Mouse (Mus musculus) intestine, embryonic 14.5 days (tissue): ENCODE data around the gene Cebpb. TPM values are rescaled to one million over a fixed set of nuclear protein-coding genes. Genes with fewer than 3 reads are reported as not detected.

ENCODE experiments used
- ATAC-seq: fragments of 200-750 bp; cut with Nextera tagmentation; replicated peaks from 2 replicates; pipeline ENCODE4 v1.8.0; 2017; ENCODE audit warnings: low read depth, moderate number of reproducible peaks, moderate TSS enrichment, moderate library complexity; ENCODE audit not compliant: low FRiP score, low TSS enrichment
- DNase-seq: peaks from one replicate; pipeline ENCODE4 v3.0.0-alpha.2; 2018; ENCODE audit warnings: low spot score
- H3K27ac ChIP-seq: fragments of 300-500 bp; sonication (generic); 2 replicates; pipeline ENCODE4 v1.5.1; 2014; ENCODE audit warnings: low read depth, mild to moderate bottlenecking, control low read depth
- H3K27me3 ChIP-seq: fragments of 300-500 bp; sonication (generic); replicated peaks from 2 replicates; pipeline ENCODE4 v1.6.1; 2014; ENCODE audit warnings: low read length, control low read depth; ENCODE audit not compliant: control insufficient read depth, insufficient read depth
- H3K36me3 ChIP-seq: fragments of 300-500 bp; sonication (generic); 2 replicates; pipeline ENCODE4 v1.6.1; 2014; ENCODE audit warnings: low read length, control low read depth; ENCODE audit not compliant: control insufficient read depth, insufficient read depth
- H3K4me1 ChIP-seq: fragments of 300-500 bp; sonication (generic); replicated peaks from 2 replicates; pipeline ENCODE4 v1.6.1; 2014; ENCODE audit warnings: low read length, control low read depth, mixed read lengths; ENCODE audit not compliant: control insufficient read depth, insufficient read depth
- H3K4me2 ChIP-seq: fragments of 300-500 bp; sonication (generic); 2 replicates; pipeline ENCODE4 v1.6.1; 2014; ENCODE audit warnings: low read length
- H3K4me3 ChIP-seq: fragments of 300-500 bp; sonication (generic); 2 replicates; pipeline ENCODE4 v1.5.1; 2014; ENCODE audit warnings: low read depth, low read length, control low read depth, mixed read lengths
- H3K9ac ChIP-seq: fragments of 300-500 bp; sonication (generic); 2 replicates; pipeline ENCODE4 v1.6.1; 2014; ENCODE audit warnings: mild to moderate bottlenecking, low read length
- H3K9me3 ChIP-seq: fragments of 300-500 bp; sonication (generic); 2 replicates; pipeline ENCODE4 v1.6.1; 2016; ENCODE audit warnings: low read length, control low read depth; ENCODE audit not compliant: control insufficient read depth
- WGBS: fragments of 180-500 bp; shearing (Covaris S2); extraction: QIAGEN DNeasy Blood & Tissue Kit; methylation state at CpG from one replicate; pipeline ENCODE4 v1.1.7; 2014; 5-methylcytosine and 5-hydroxymethylcytosine counted together
- polyA plus RNA-seq: library from polyadenylated mRNA; unstranded; fragments of >200 nt; fragmentation: Nextera tagmentation; extraction: Ambion mirVana; gene quantifications from 2 replicates; pipeline ENCODE4 v1.2.1, GENCODE M21; 2014

Gene Cebpb
- polyA plus RNA-seq, 1 experiment from 2014 or later, result 12.4 TPM

GRCm38 (mm10) chr2:167661270-167662203, 27.2 kb upstream of the Cebpb start, which contains the start of gene Gm20431:
Gene Gm20431 (minus strand): TSS chr2:167661496.
- 0 out of 2 replicates have a peak, but pooled peaks cover 3% of the 10 kb centered on the region for H3K27me3 ChIP-seq
- WGBS, result under 1% methylated on average over 103 of the region's 110 CpGs
- DNase-seq (peak; percentile 92), ATAC-seq (peak; percentile 94)
- H3K4me2 ChIP-seq, result peak within 1 kb of the TSS; percentile 85
- peak within 1 kb of the TSS; percentile 92 for H3K9ac ChIP-seq
- no peaks in the 10 kb centered on the region for H3K9me3 ChIP-seq
- peaks cover 16% of the 10 kb centered on the region for H3K4me1 ChIP-seq
- H3K4me3 ChIP-seq, result peak within 1 kb of the TSS; percentile 87
- no peaks in the 10 kb centered on the region for H3K36me3 ChIP-seq
- peak within 1 kb of the TSS; percentile 57; the same call in 1 of the 2 replicates for H3K27ac ChIP-seq

GRCm38 (mm10) chr2:167662713-167663112, 26.0 kb upstream of the Cebpb start:
- 0 out of 2 replicates have a peak overlapping the region, but pooled peaks have one; percentile 85 for H3K4me2 ChIP-seq
- H3K36me3 ChIP-seq, result no peaks in the 10 kb centered on the region
- peaks cover 16% of the 10 kb centered on the region for H3K4me1 ChIP-seq
- 0 out of 2 replicates have a peak, but pooled peaks cover 3% of the 10 kb centered on the region for H3K27me3 ChIP-seq
- no peak overlapping the region for H3K9ac ChIP-seq
- ATAC-seq (no peak), DNase-seq (no peak)
- WGBS, result 55% methylated on average over 6 of the region's 6 CpGs
- H3K27ac ChIP-seq, result no peak overlapping the region
- H3K4me3 ChIP-seq, result no peak overlapping the region
- no peaks in the 10 kb centered on the region for H3K9me3 ChIP-seq

- Histone ChIP-seq H3K9ac (no peak overlapping the region), H3K27ac (no peak overlapping the region), H3K4me3 (no peak overlapping the region), H3K27me3 (0 out of 2 replicates have a peak, but pooled peaks cover 3% of the 10 kb centered on the region), H3K4me2 (no peak overlapping the region), H3K36me3 (no peaks in the 10 kb centered on the region), H3K4me1 (peaks cover 3% of the 10 kb centered on the region; the same call in 1 of the 2 replicates), H3K9me3 (no peaks in the 10 kb centered on the region)
- WGBS, result 77% methylated on average over 18 of the region's 18 CpGs
- ATAC-seq (no peak), DNase-seq (no peak)
Measured at GRCm38 (mm10) chr2:167665972-167666713, 22.6 kb upstream of the Cebpb start.

GRCm38 (mm10) chr2:167668426-167668825, 20.3 kb upstream of the Cebpb start:
- no peak for ATAC-seq

GRCm38 (mm10) chr2:167669398-167669797, 19.3 kb upstream of the Cebpb start:
- no peak overlapping the region for H3K27ac ChIP-seq
- no peaks in the 10 kb centered on the region for H3K9me3 ChIP-seq
- no peak for ATAC-seq
- H3K36me3 ChIP-seq, result no peaks in the 10 kb centered on the region
- H3K27me3 ChIP-seq, result no peaks in the 10 kb centered on the region
- DNase-seq, result no peak
- no peak overlapping the region for H3K9ac ChIP-seq
- H3K4me3 ChIP-seq, result no peak overlapping the region
- H3K4me1 ChIP-seq, result no peaks in the 10 kb centered on the region
- 66% methylated on average over 4 of the region's 4 CpGs for WGBS
- H3K4me2 ChIP-seq, result no peak overlapping the region

More at GRCm38 (mm10) chr2:167668426-167668825, 20.3 kb upstream of the Cebpb start:
- Histone ChIP-seq H3K4me2 (no peak overlapping the region), H3K4me1 (no peaks in the 10 kb centered on the region), H3K4me3 (no peak overlapping the region), H3K9ac (no peak overlapping the region), H3K36me3 (no peaks in the 10 kb centered on the region), H3K27me3 (no peaks in the 10 kb centered on the region), H3K27ac (no peak overlapping the region), H3K9me3 (no peaks in the 10 kb centered on the region)
- DNase-seq, result no peak
- WGBS, result 86% methylated on average over 5 of the region's 5 CpGs

GRCm38 (mm10) chr2:167671101-167671633, 17.5 kb upstream of the Cebpb start:
- Histone ChIP-seq H3K9ac (no peak overlapping the region), H3K4me2 (no peak overlapping the region), H3K27ac (no peak overlapping the region), H3K4me3 (no peak overlapping the region), H3K4me1 (no peaks in the 10 kb centered on the region), H3K27me3 (no peaks in the 10 kb centered on the region), H3K9me3 (no peaks in the 10 kb centered on the region), H3K36me3 (no peaks in the 10 kb centered on the region)
- DNase-seq, result no peak
- no peak for ATAC-seq
- WGBS, result 73% methylated on average over 5 of the region's 5 CpGs

GRCm38 (mm10) chr2:167672212-167672685, 16.5 kb upstream of the Cebpb start:
- Histone ChIP-seq H3K27me3 (no peaks in the 10 kb centered on the region), H3K4me3 (no peak overlapping the region), H3K4me2 (peak overlapping the region; percentile 14; the same call in 1 of the 2 replicates), H3K36me3 (no peaks in the 10 kb centered on the region), H3K9me3 (no peaks in the 10 kb centered on the region), H3K27ac (no peak overlapping the region), H3K9ac (no peak overlapping the region), H3K4me1 (no peaks in the 10 kb centered on the region)
- DNase-seq, result no peak
- WGBS, result 23% methylated on average over 13 of the region's 13 CpGs
- ATAC-seq, result no peak
